Mouse (Mus musculus): ENCODE measurements at regions not wholly inside any gene's neighbourhood (a gene's known extent, or its start where the extent isn't known, plus 50 kb on each side); places are given as distances from the start of the nearest gene placed in this dataset.

DNA sequence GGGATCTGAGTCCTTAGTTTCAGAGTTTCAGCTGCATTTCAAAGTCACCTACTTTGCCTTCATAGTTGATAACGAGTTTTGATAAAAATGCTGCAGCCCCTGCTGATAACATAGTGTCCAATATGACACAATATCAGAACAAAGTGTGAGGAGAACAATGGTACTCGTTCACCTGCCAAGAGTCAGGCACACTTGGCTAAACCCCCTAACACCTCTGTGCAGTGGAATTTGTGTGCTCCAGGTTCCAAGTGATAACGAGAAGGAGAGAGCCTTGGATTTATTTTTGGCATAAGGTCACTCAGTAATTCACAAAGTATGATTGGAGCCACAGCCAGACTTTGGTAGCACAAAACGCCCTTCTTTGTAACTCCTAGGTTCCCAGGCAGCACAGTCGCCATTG, 2802.4 kb upstream of the Lrrc6 start:
- WGBS = 14% methylated on average over 5 of the region's 5 CpGs
- DNase-seq (ENCODE audit: low spot score) = peak; percentile 49

DNA sequence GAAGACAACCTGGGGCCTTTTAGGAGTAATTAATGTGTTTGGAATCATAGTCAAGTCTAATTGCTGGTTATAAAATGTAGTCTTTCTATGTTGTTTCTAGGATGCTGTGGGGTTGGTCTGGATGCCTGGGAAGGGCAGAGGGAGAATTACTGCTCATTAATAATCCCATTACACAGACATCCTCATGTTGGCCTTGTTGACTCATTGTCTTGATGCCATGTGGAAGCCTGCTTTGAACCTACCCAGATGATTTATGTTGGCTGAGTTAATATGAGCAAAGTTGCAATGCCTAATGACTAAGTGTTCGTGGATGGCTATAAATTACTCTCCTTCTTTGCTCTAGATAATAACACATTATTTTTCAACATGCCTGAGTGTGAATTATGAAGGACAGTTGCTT, 2790.6 kb upstream of the Lrrc6 start:
- Histone ChIP-seq H3K4me3 (ENCODE audit: low read depth, low read length) (no peak overlapping the region), H3K27ac (ENCODE audit: low read depth) (no peak overlapping the region), H3K4me1 (ENCODE audit: control insufficient read depth, insufficient read depth) (no peaks in the 10 kb centered on the region), H3K36me3 (replicated peaks; ENCODE audit: control insufficient read depth, insufficient read depth, low read length) (no peaks in the 10 kb centered on the region), H3K9me3 (replicated peaks; ENCODE audit: control insufficient read depth, low read length) (no peaks in the 10 kb centered on the region), H3K9ac (replicated peaks; ENCODE audit: low read depth, low read length) (no peak overlapping the region), H3K27me3 (ENCODE audit: control insufficient read depth, insufficient read depth, low read length) (no peaks in the 10 kb centered on the region), H3K4me2 (ENCODE audit: low read depth, low read length) (no peak overlapping the region)
- ATAC-seq (ENCODE audit: insufficient read depth, low read depth) (no peak), DNase-seq (ENCODE audit: low spot score) (no peak)
- WGBS = 43% methylated on average over 1 of the region's 1 CpGs
- TF ChIP-seq EP300 (IDR thresholded peaks at IDR 0.05; ENCODE audit: low read depth) (no peak), CTCF (IDR thresholded peaks at IDR 0.05; ENCODE audit: low read depth) (no peak)

More for the DNA sequence above, 2802.4 kb upstream of the Lrrc6 start:
- peak overlapping the region; percentile 87 for H3K27ac ChIP-seq (ENCODE audit: low read depth)
- H3K4me3 ChIP-seq (ENCODE audit: low read depth, low read length) = no peak overlapping the region
- no peaks in the 10 kb centered on the region for H3K9me3 ChIP-seq (replicated peaks; ENCODE audit: control insufficient read depth, low read length)
- peak overlapping the region; percentile 48 for H3K4me2 ChIP-seq (ENCODE audit: low read depth, low read length)
- H3K4me1 ChIP-seq (ENCODE audit: control insufficient read depth, insufficient read depth) = peaks cover 14% of the 10 kb centered on the region
- H3K9ac ChIP-seq (replicated peaks; ENCODE audit: low read depth, low read length) = no peak overlapping the region
- H3K36me3 ChIP-seq (replicated peaks; ENCODE audit: control insufficient read depth, insufficient read depth, low read length) = no peaks in the 10 kb centered on the region
- peak; percentile 79 for ATAC-seq (ENCODE audit: insufficient read depth, low read depth)
- no peaks in the 10 kb centered on the region for H3K27me3 ChIP-seq (ENCODE audit: control insufficient read depth, insufficient read depth, low read length)
- TF ChIP-seq CTCF (IDR thresholded peaks at IDR 0.05; ENCODE audit: low read depth) = no peak

DNA sequence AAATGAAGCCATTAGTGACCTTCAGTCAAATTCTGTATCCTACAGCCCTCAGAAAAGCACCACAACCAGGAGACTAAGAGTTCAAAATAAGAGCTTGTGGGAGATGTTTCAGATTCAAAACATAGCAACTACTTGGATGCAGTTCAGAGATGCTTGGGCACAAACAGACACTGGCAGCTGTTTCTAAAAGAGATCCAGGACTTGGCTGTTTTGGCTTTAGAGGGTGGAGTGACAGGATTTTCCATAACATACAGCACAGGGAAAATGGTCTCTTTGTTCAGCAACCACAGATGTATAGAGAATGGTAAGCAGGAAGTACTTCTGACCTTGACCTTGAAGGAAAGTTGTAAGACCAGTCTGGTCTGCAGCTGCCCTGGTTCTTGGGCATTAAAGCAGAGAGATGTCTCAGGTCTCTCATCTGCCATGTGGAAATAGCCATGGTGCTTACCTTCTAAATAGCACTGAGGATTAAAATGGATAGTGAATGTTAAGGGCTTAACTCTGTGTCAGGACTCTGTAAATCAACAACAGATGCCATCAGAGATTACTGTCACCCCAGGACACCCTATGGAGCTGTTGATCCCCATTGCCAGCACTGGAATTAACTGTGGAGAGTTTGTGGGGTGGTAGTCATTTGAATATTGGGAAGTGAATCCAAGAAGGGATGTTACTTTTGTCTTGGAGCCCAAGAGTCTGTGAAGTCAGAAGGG, 2775.0 kb upstream of the Lrrc6 start:
- no peak for ATAC-seq (ENCODE audit: insufficient read depth, low read depth)
- H3K36me3 ChIP-seq (replicated peaks; ENCODE audit: control insufficient read depth, insufficient read depth, low read length) = no peaks in the 10 kb centered on the region
- no peak overlapping the region for H3K4me2 ChIP-seq (ENCODE audit: low read depth, low read length)
- no peak overlapping the region for H3K9ac ChIP-seq (replicated peaks; ENCODE audit: low read depth, low read length)
- H3K4me1 ChIP-seq (ENCODE audit: control insufficient read depth, insufficient read depth) = no peaks in the 10 kb centered on the region
- no peaks in the 10 kb centered on the region for H3K9me3 ChIP-seq (replicated peaks; ENCODE audit: control insufficient read depth, low read length)
- TF ChIP-seq CTCF (IDR thresholded peaks at IDR 0.05; ENCODE audit: low read depth) (no peak), EP300 (IDR thresholded peaks at IDR 0.05; ENCODE audit: low read depth) (no peak)
- H3K27me3 ChIP-seq (ENCODE audit: control insufficient read depth, insufficient read depth, low read length) = no peaks in the 10 kb centered on the region
- DNase-seq (ENCODE audit: low spot score) = no peak
- no peak overlapping the region for H3K27ac ChIP-seq (ENCODE audit: low read depth)
- H3K4me3 ChIP-seq (ENCODE audit: low read depth, low read length) = no peak overlapping the region

DNA sequence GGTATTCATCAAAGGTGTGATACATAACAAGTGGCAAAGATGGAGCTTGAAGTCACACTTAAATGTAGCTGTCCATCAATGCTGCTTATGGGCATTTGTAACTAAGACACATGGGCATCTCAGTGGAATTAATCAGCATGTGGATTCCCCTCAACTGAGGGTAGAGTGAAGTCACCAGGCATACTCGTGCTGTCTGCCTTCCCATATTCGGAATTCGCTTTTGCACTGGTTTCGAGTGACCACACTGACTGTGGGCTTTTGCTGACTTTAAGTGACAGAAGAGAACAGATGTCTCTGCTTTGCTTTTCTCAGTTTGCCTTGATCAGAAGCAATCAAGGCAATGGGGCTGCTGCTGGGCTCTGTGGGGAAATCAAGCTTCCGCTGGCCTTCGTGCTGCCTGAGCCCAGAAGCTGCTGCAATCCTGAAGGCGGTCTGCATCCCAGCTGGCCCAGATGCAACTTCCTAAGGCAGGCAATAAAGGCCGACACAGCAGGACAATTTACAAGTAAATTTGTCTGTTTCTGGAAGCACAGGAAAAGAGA, 2773.6 kb upstream of the Lrrc6 start:
- ATAC-seq (ENCODE audit: insufficient read depth, low read depth) = no peak
- no peak for DNase-seq (ENCODE audit: low spot score)
- Histone ChIP-seq H3K36me3 (replicated peaks; ENCODE audit: control insufficient read depth, insufficient read depth, low read length) (no peaks in the 10 kb centered on the region), H3K27ac (ENCODE audit: low read depth) (no peak overlapping the region), H3K4me1 (ENCODE audit: control insufficient read depth, insufficient read depth) (no peaks in the 10 kb centered on the region), H3K4me3 (ENCODE audit: low read depth, low read length) (no peak overlapping the region), H3K4me2 (ENCODE audit: low read depth, low read length) (no peak overlapping the region), H3K9ac (replicated peaks; ENCODE audit: low read depth, low read length) (no peak overlapping the region), H3K27me3 (ENCODE audit: control insufficient read depth, insufficient read depth, low read length) (no peaks in the 10 kb centered on the region), H3K9me3 (replicated peaks; ENCODE audit: control insufficient read depth, low read length) (no peaks in the 10 kb centered on the region)
- WGBS = 65% methylated on average over 8 of the region's 8 CpGs
- TF ChIP-seq EP300 (IDR thresholded peaks at IDR 0.05; ENCODE audit: low read depth) (no peak), CTCF (IDR thresholded peaks at IDR 0.05; ENCODE audit: low read depth) (no peak)

DNA sequence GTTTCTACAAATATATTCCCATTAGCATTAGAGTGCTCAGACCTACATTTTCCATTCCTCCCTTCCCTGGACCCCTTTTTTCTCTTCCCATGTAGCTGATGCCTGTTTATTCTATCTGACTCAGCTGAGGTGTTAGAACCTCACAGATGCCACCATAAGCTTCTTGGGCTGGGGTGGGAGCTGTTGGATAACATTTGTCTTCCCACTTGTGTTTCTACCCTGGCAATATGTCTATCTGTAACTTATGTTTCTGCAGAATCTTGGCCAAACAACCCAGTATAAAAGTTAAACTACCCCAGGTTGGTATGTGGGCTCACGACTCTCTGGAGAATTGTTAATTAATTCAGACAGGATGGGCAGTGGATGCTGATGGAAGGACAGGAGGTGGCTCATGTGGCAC, 2772.8 kb upstream of the Lrrc6 start:
- ATAC-seq (ENCODE audit: insufficient read depth, low read depth) (no peak), DNase-seq (ENCODE audit: low spot score) (no peak)
- H3K36me3 ChIP-seq (replicated peaks; ENCODE audit: control insufficient read depth, insufficient read depth, low read length) = no peaks in the 10 kb centered on the region
- no peak overlapping the region for H3K4me2 ChIP-seq (ENCODE audit: low read depth, low read length)
- no peak overlapping the region for H3K27ac ChIP-seq (ENCODE audit: low read depth)
- H3K9me3 ChIP-seq (replicated peaks; ENCODE audit: control insufficient read depth, low read length) = no peaks in the 10 kb centered on the region
- WGBS = 69% methylated on average over 1 of the region's 1 CpGs
- TF ChIP-seq CTCF (IDR thresholded peaks at IDR 0.05; ENCODE audit: low read depth) = no peak
- no peak for TF ChIP-seq EP300 (IDR thresholded peaks at IDR 0.05; ENCODE audit: low read depth)
- H3K4me3 ChIP-seq (ENCODE audit: low read depth, low read length) = no peak overlapping the region
- H3K4me1 ChIP-seq (ENCODE audit: control insufficient read depth, insufficient read depth) = no peaks in the 10 kb centered on the region
- no peak overlapping the region for H3K9ac ChIP-seq (replicated peaks; ENCODE audit: low read depth, low read length)
- H3K27me3 ChIP-seq (ENCODE audit: control insufficient read depth, insufficient read depth, low read length) = no peaks in the 10 kb centered on the region

DNA sequence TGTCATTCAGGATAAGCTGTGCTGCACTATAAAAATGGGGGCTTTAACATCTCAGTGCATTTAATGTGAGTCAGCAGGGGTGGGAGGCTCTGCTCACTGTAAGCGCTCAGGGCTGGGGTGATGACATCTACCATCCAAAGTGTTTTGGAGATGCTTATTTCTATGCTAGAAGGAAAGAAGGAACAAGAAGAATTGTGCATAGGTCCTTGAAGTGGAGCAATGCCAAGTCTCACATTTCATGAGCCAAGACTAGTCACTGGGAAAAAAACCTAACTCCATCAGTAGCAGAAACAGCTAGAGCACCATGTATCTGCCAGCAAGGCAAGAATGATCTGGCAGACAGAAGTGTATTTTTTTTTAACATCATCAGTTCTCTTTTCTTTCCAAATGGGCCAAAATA, 2761.2 kb upstream of the Lrrc6 start:
- Histone ChIP-seq H3K4me3 (ENCODE audit: low read depth, low read length) (no peak overlapping the region), H3K36me3 (replicated peaks; ENCODE audit: control insufficient read depth, insufficient read depth, low read length) (no peaks in the 10 kb centered on the region), H3K4me1 (ENCODE audit: control insufficient read depth, insufficient read depth) (no peaks in the 10 kb centered on the region), H3K4me2 (ENCODE audit: low read depth, low read length) (no peak overlapping the region), H3K27ac (ENCODE audit: low read depth) (no peak overlapping the region), H3K9ac (replicated peaks; ENCODE audit: low read depth, low read length) (no peak overlapping the region), H3K9me3 (replicated peaks; ENCODE audit: control insufficient read depth, low read length) (no peaks in the 10 kb centered on the region), H3K27me3 (ENCODE audit: control insufficient read depth, insufficient read depth, low read length) (no peaks in the 10 kb centered on the region)
- ATAC-seq (ENCODE audit: insufficient read depth, low read depth) (no peak), DNase-seq (ENCODE audit: low spot score) (no peak)
- 62% methylated on average over 1 of the region's 1 CpGs for WGBS
- TF ChIP-seq EP300 (IDR thresholded peaks at IDR 0.05; ENCODE audit: low read depth) = no peak
- no peak for TF ChIP-seq CTCF (IDR thresholded peaks at IDR 0.05; ENCODE audit: low read depth)
